10 mouse cellular contexts compared by ENCODE assay signal in genomic region chr16:13921063-13921462, GRCm38 (mm10). TPM values are rescaled to one million over a fixed set of nuclear protein-coding genes. Genes with fewer than 3 reads are reported as not detected.
DNase-seq lines count a peak whose midpoint lies in the region; ATAC-seq and TF ChIP-seq lines count a peak whose summit lies in the region.
"Had no signal": no experiment of that assay in that cellular context is flagged by ENCODE, and none has a peak within 500 bp of the region (broad histone marks: within the 10 kb centered on the region; RNA-seq: fewer than 3 reads in every experiment).

No protein-coding gene starts in this region.

- no peak for TF ChIP-seq EP300 in liver, postnatal 0 days (IDR thresholded peaks at IDR 0.05; ENCODE audit: low read depth)

- no peak overlapping the region for H3K27ac ChIP-seq in gastrocnemius, adult 2 months
- no peak overlapping the region for H3K27ac ChIP-seq in liver, postnatal 0 days (ENCODE audit: low read depth)
- H3K27ac ChIP-seq in limb, embryonic 15.5 days = no peak overlapping the region
- H3K27ac ChIP-seq: embryonic facial prominence, embryonic 12.5 days; midbrain, embryonic 13.5 days had no signal

- H3K4me1 ChIP-seq in liver, postnatal 0 days (ENCODE audit: insufficient read depth) = no peaks in the 10 kb centered on the region
- H3K4me1 ChIP-seq in limb, embryonic 15.5 days = no peaks in the 10 kb centered on the region
- H3K4me1 ChIP-seq: embryonic facial prominence, embryonic 12.5 days; midbrain, embryonic 13.5 days had no signal

- no peak for ATAC-seq in liver, postnatal 0 days
- 0 out of 2 replicates have a peak, but pooled peaks have one; percentile 14 for ATAC-seq in limb, embryonic 15.5 days (ENCODE audit: insufficient number of reproducible peaks, low FRiP score, low TSS enrichment, low read depth)
- ATAC-seq: midbrain, embryonic 13.5 days had no signal

- H3K4me2 ChIP-seq in liver, postnatal 0 days (ENCODE audit: low read depth, low read length) = no peak overlapping the region
- no peak overlapping the region for H3K4me2 ChIP-seq in limb, embryonic 15.5 days
- H3K4me2 ChIP-seq: embryonic facial prominence, embryonic 12.5 days; midbrain, embryonic 13.5 days had no signal

- 79% methylated on average over 6 of the region's 6 CpGs for WGBS in liver, postnatal 0 days (ENCODE audit: insufficient replicate concordance)
- WGBS in limb, embryonic 15.5 days = 87% methylated on average over 6 of the region's 6 CpGs

- no peak overlapping the region for H3K9ac ChIP-seq in liver, postnatal 0 days (replicated peaks)
- no peak overlapping the region for H3K9ac ChIP-seq in limb, embryonic 15.5 days
- H3K9ac ChIP-seq: embryonic facial prominence, embryonic 12.5 days; midbrain, embryonic 13.5 days had no signal

- no peaks in the 10 kb centered on the region for H3K27me3 ChIP-seq in liver, postnatal 0 days (ENCODE audit: insufficient read depth, low read length)
- no peaks in the 10 kb centered on the region for H3K27me3 ChIP-seq in limb, embryonic 15.5 days
- H3K27me3 ChIP-seq: embryonic facial prominence, embryonic 12.5 days; midbrain, embryonic 13.5 days had no signal

- intact Hi-C loops in gastrocnemius, adult 2 months (cut with DNase I) = no loop called here

- H3K9me3 ChIP-seq in liver, postnatal 0 days (ENCODE audit: low read length) = no peaks in the 10 kb centered on the region
- H3K9me3 ChIP-seq in limb, embryonic 15.5 days = no peaks in the 10 kb centered on the region

- H3K36me3 ChIP-seq in liver, postnatal 0 days (replicated peaks; ENCODE audit: insufficient read depth, low read length) = no peaks in the 10 kb centered on the region
- no peaks in the 10 kb centered on the region for H3K36me3 ChIP-seq in limb, embryonic 15.5 days
- H3K36me3 ChIP-seq: embryonic facial prominence, embryonic 12.5 days had no signal

- TF ChIP-seq CTCF in gastrocnemius, adult 2 months (IDR thresholded peaks at IDR 0.05) = peak; percentile 44
- peak; percentile 49 for TF ChIP-seq CTCF in liver, postnatal 0 days (IDR thresholded peaks at IDR 0.05; ENCODE audit: low read depth)

- H3K4me3 ChIP-seq in gastrocnemius, adult 2 months = no peak overlapping the region
- H3K4me3 ChIP-seq in liver, postnatal 0 days (ENCODE audit: low read depth, low read length) = no peak overlapping the region
- no peak overlapping the region for H3K4me3 ChIP-seq in limb, embryonic 15.5 days
- H3K4me3 ChIP-seq: embryonic facial prominence, embryonic 12.5 days; midbrain, embryonic 13.5 days had no signal

- no peak for DNase-seq in gastrocnemius, adult 2 months
- DNase-seq in gastrocnemius, postnatal 4 days (ENCODE audit: low spot score in 2 of 2) = no peak
- no peak for DNase-seq in liver, postnatal 0 days
- DNase-seq in liver (no peak), WW6 (ENCODE audit: low read depth, low spot score) (peak; percentile 38)
- DNase-seq in thymus, adult 18-20 months = no peak
- DNase-seq in layer of hippocampus, postnatal 10 days (ENCODE audit: low spot score in 2 of 2) = no peak

RNA-seq across cellular contexts. Expression of gene Mpv17l, which starts 18.1 kb away (rescaled TPM):
- total RNA-seq in gastrocnemius, adult 2 months (2021) = 1 to 10 TPM in 1 of 2 experiments, under 1 TPM in 1; 0.92 to 1.1 TPM
- total RNA-seq in gastrocnemius, postnatal 4 days (2021) = 1 to 10 TPM; 1.9 to 3.5 TPM
- 4.9 and 5.1 TPM in 2 replicates for polyA plus RNA-seq in liver, postnatal 0 days (2015; fragmentation: Nextera tagmentation; extraction: Ambion mirVana)
- polyA plus RNA-seq in limb, embryonic 15.5 days (2015; fragmentation: Nextera tagmentation; extraction: Ambion mirVana) = 6.3 and 7.7 TPM in 2 replicates
- 10 to 100 TPM; 73.7 to 74.7 TPM for total RNA-seq in layer of hippocampus, postnatal 10 days (2021)

RNA-seq across cellular contexts. Expression of gene Pdxdc1, which starts 18.1 kb away (rescaled TPM):
- 10 to 100 TPM; 48.1 to 53.4 TPM for total RNA-seq in gastrocnemius, adult 2 months (2021)
- 10 to 100 TPM; 57.9 to 73.5 TPM for total RNA-seq in gastrocnemius, postnatal 4 days (2021)
- 24.7 and 27.5 TPM in 2 replicates for polyA plus RNA-seq in liver, postnatal 0 days (2015; fragmentation: Nextera tagmentation; extraction: Ambion mirVana)
- polyA plus RNA-seq in limb, embryonic 15.5 days (2015; fragmentation: Nextera tagmentation; extraction: Ambion mirVana) = 105 and 118 TPM in 2 replicates
- total RNA-seq in layer of hippocampus, postnatal 10 days (2021) = 10 to 100 TPM; 77.4 to 84.8 TPM

Comparison
In these comparisons a context has a peak if more than half of its experiments do, and no peak if none do; other contexts are left out.
1. RNA of gene Mpv17l, which starts 18.1 kb away (total RNA-seq): 73.7 to 74.7 TPM in layer of hippocampus, postnatal 10 days; 1.9 to 3.5 TPM in gastrocnemius, postnatal 4 days and 0.92 to 1.1 TPM in gastrocnemius, adult 2 months; every median in the first group is over 10 times any median in the second.